Mouse (Mus musculus): Measurements from ENCODE around the gene Kcnk4. TPM values are rescaled to one million over a fixed set of nuclear protein-coding genes. Genes with fewer than 3 reads are reported as not detected.
"Not testable (repeated sequence)": the region's sequence is repeated elsewhere in the genome, so short reads cannot be mapped to it uniquely, and the experiment has no call there.

Gene Kcnk4
- total RNA-seq, 2 experiments from 2014 or later = not detected

- intact Hi-C loops (cut with DNase I) = no loop called here
- TF ChIP-seq CTCF (IDR thresholded peaks at IDR 0.05) = no peak
- no peak for DNase-seq
- Histone ChIP-seq H3K27ac (no peak overlapping the region), H3K4me3 (no peak overlapping the region)
These were observed 19.0 kb downstream of the Kcnk4 start for GRCm38 (mm10) chr19:6915276-6915675.

GRCm38 (mm10) chr19:6914540-6914939 is 19.8 kb downstream of the Kcnk4 start:
- Histone ChIP-seq H3K27ac (peak overlapping the region; percentile 28; the same call in 1 of the 2 replicates), H3K4me3 (no peak overlapping the region)
- intact Hi-C loops (cut with DNase I) = no loop called here
- DNase-seq = no peak
- TF ChIP-seq CTCF (IDR thresholded peaks at IDR 0.05) = no peak

- DNase-seq = peak; percentile 63
- Histone ChIP-seq H3K27ac (peak overlapping the region; percentile 28; the same call in 1 of the 2 replicates), H3K4me3 (no peak overlapping the region)
- TF ChIP-seq CTCF (IDR thresholded peaks at IDR 0.05) = no peak
- intact Hi-C loops (cut with DNase I) = no loop called here
These were observed 20.3 kb downstream of the Kcnk4 start for GRCm38 (mm10) chr19:6913991-6914390.

GRCm38 (mm10) chr19:6913036-6913435 is 21.3 kb downstream of the Kcnk4 start:
- intact Hi-C loops (cut with DNase I) = no loop called here
- H3K4me3 ChIP-seq = no peak overlapping the region
- no peak overlapping the region for H3K27ac ChIP-seq
- TF ChIP-seq CTCF (IDR thresholded peaks at IDR 0.05) = no peak
- DNase-seq = no peak

- no peak overlapping the region for H3K4me3 ChIP-seq
- no peak for TF ChIP-seq CTCF (IDR thresholded peaks at IDR 0.05)
- intact Hi-C loops (cut with DNase I) = no loop called here
- DNase-seq = no peak
- H3K27ac ChIP-seq = no peak overlapping the region
These were observed 21.9 kb downstream of the Kcnk4 start for GRCm38 (mm10) chr19:6912205-6912970.

GRCm38 (mm10) chr19:6911101-6912074 is 22.9 kb downstream of the Kcnk4 start:
- DNase-seq = no peak
- H3K27ac ChIP-seq = no peak overlapping the region
- intact Hi-C loops (cut with DNase I) = no loop called here
- peak overlapping the region; percentile 91 for H3K4me3 ChIP-seq
- TF ChIP-seq CTCF (IDR thresholded peaks at IDR 0.05) = no peak

GRCm38 (mm10) chr19:6910306-6910705 is 24.0 kb downstream of the Kcnk4 start:
- Histone ChIP-seq H3K27ac (peak overlapping the region; percentile 99), H3K4me3 (peak overlapping the region; percentile 91)
- intact Hi-C loops (cut with DNase I) = not testable (repeated sequence)
- peak; percentile 65 for DNase-seq

- intact Hi-C loops (cut with DNase I) = loop anchor here (5.0 kb wide), 1 partner anchor 72 kb away; no protein-coding TSS in a partner anchor
- no peak for TF ChIP-seq CTCF (IDR thresholded peaks at IDR 0.05)
- Histone ChIP-seq H3K27ac (peak within 1 kb of the TSS; percentile 99), H3K4me3 (peak within 1 kb of the TSS; percentile 91)
- DNase-seq = peak; percentile 93
These were observed 24.6 kb downstream of the Kcnk4 start, which contains the start of the genes Trmt112 and Prdx5 for GRCm38 (mm10) chr19:6909507-6910289. Gene Trmt112 (plus strand): TSS chr19:6909698. Gene Prdx5 (minus strand): TSS chr19:6910106.

- H3K4me3 ChIP-seq = peak overlapping the region; percentile 91
- intact Hi-C loops (cut with DNase I) = loop anchor here (5.0 kb wide), 1 partner anchor 72 kb away; no protein-coding TSS in a partner anchor
- H3K27ac ChIP-seq = peak overlapping the region; percentile 99
- no peak for TF ChIP-seq CTCF (IDR thresholded peaks at IDR 0.05)
- DNase-seq = no peak
These were observed 25.3 kb downstream of the Kcnk4 start for GRCm38 (mm10) chr19:6909021-6909420.

GRCm38 (mm10) chr19:6907811-6908540 is 26.3 kb downstream of the Kcnk4 start:
- H3K4me3 ChIP-seq = peak overlapping the region; percentile 91
- peak overlapping the region; percentile 99; the same call in 1 of the 2 replicates for H3K27ac ChIP-seq
- intact Hi-C loops (cut with DNase I) = loop anchor here (5.0 kb wide), 1 partner anchor 71 kb away; no protein-coding TSS in a partner anchor
- no peak for DNase-seq
- no peak for TF ChIP-seq CTCF (IDR thresholded peaks at IDR 0.05)

GRCm38 (mm10) chr19:6907094-6907493 is 27.2 kb downstream of the Kcnk4 start:
- no peak for DNase-seq
- TF ChIP-seq CTCF (IDR thresholded peaks at IDR 0.05) = no peak
- intact Hi-C loops (cut with DNase I) = loop anchor here (5.0 kb wide), 1 partner anchor 70 kb away; no protein-coding TSS in a partner anchor
- Histone ChIP-seq H3K27ac (no peak overlapping the region), H3K4me3 (no peak overlapping the region)

All from gastrocnemius, adult 2 months (tissue).